Mouse (Mus musculus) neural tube, embryonic 13.5 days (tissue): ENCODE data around the gene Wdfy2. TPM values are rescaled to one million over a fixed set of nuclear protein-coding genes. Genes with fewer than 3 reads are reported as not detected.

ENCODE experiments used
- microRNA-seq: library from miRNA; unstranded; fragments of <30 nt; microRNA quantifications from one replicate; pipeline ENCODE4, GENCODE M21; 2016
- polyA plus RNA-seq: library from polyadenylated mRNA; unstranded; fragments of >200 nt; fragmentation: Nextera tagmentation; extraction: Ambion mirVana; gene quantifications from 2 replicates; pipeline ENCODE4 v1.2.1, GENCODE M21; 2015

Gene Wdfy2
- polyA plus RNA-seq, 1 experiment from 2014 or later = 8.7 TPM

Small RNAs within 50 kb of the gene (microRNA-seq; reads per million reads assigned to microRNA genes)
- gene Mir6541 (not detected), gene Mir8098 (1.0 reads per million)

Other genes with a start within 250 kb of the Wdfy2 start
- not detected in 2 replicates for gene Serpine3, start 174.0 kb upstream of the Wdfy2 start, polyA plus RNA-seq
- 14.4 and 20.3 TPM in 2 replicates for gene Ints6, start 76.5 kb upstream of the Wdfy2 start, polyA plus RNA-seq
- gene Defb48, start 146.8 kb downstream of the Wdfy2 start, polyA plus RNA-seq = not detected in 2 replicates
- not detected in 2 replicates for gene Defb47, start 160.4 kb downstream of the Wdfy2 start, polyA plus RNA-seq
- not detected in 2 replicates for gene Defb43, start 174.1 kb downstream of the Wdfy2 start, polyA plus RNA-seq
- not detected in 2 replicates for gene Defb42, start 209.3 kb downstream of the Wdfy2 start, polyA plus RNA-seq
- not detected in 2 replicates for gene Defb30, start 212.3 kb downstream of the Wdfy2 start, polyA plus RNA-seq